Mouse (Mus musculus): ENCODE data around the gene Atl2. TPM values are rescaled to one million over a fixed set of nuclear protein-coding genes. Genes with fewer than 3 reads are reported as not detected.

The Atl2 gene
- polyA plus RNA-seq, 1 experiment = 6.4 TPM

GRCm38 (mm10) chr17:79898156-79898746 lies 2.3 kb upstream of the Atl2 start:
- no peak overlapping the region for H3K27ac ChIP-seq (ENCODE audit: insufficient read depth, low read length)
- TF ChIP-seq CTCF (IDR thresholded peaks at IDR 0.05; ENCODE audit: extremely low read depth, insufficient read depth, insufficient read length, insufficient replicate concordance) (no peak), POLR2A (IDR thresholded peaks at IDR 0.05; ENCODE audit: low read depth, low read length) (no peak)
- no peak overlapping the region for H3K4me3 ChIP-seq (ENCODE audit: extremely low read depth, insufficient read depth, insufficient read length)
- H3K4me1 ChIP-seq (ENCODE audit: control insufficient read depth, insufficient read depth, insufficient read length) = peaks cover 2% of the 10 kb centered on the region; the same call in 1 of the 2 replicates
- H3K36me3 ChIP-seq (ENCODE audit: control insufficient read depth, insufficient read depth, low read length) = no peaks in the 10 kb centered on the region
- H3K27me3 ChIP-seq (ENCODE audit: control insufficient read depth, insufficient read depth, low read length) = no peaks in the 10 kb centered on the region
- DNase-seq (ENCODE audit: low read depth in 1 of 2, low spot score in 2 of 2) = no peak
- WGBS = 86% methylated on average over 6 of the region's 6 CpGs

GRCm38 (mm10) chr17:79897666-79898065 lies 1.7 kb upstream of the Atl2 start:
- Histone ChIP-seq H3K4me3 (ENCODE audit: extremely low read depth, insufficient read depth, insufficient read length) (no peak overlapping the region), H3K27ac (ENCODE audit: insufficient read depth, low read length) (no peak overlapping the region), H3K27me3 (ENCODE audit: control insufficient read depth, insufficient read depth, low read length) (no peaks in the 10 kb centered on the region), H3K4me1 (ENCODE audit: control insufficient read depth, insufficient read depth, insufficient read length) (peaks cover 2% of the 10 kb centered on the region; the same call in 1 of the 2 replicates), H3K36me3 (ENCODE audit: control insufficient read depth, insufficient read depth, low read length) (no peaks in the 10 kb centered on the region)
- DNase-seq (ENCODE audit: low read depth in 1 of 2, low spot score in 2 of 2) = no peak
- 87% methylated on average over 3 of the region's 3 CpGs for WGBS
- TF ChIP-seq CTCF (IDR thresholded peaks at IDR 0.05; ENCODE audit: extremely low read depth, insufficient read depth, insufficient read length, insufficient replicate concordance) = no peak
- TF ChIP-seq POLR2A (IDR thresholded peaks at IDR 0.05; ENCODE audit: low read depth, low read length) = no peak

GRCm38 (mm10) chr17:79894971-79895882 lies 696 bp downstream of the Atl2 start:
- H3K27me3 ChIP-seq (ENCODE audit: control insufficient read depth, insufficient read depth, low read length) = no peaks in the 10 kb centered on the region
- DNase-seq (ENCODE audit: low read depth in 1 of 2, low spot score in 2 of 2) = peak; percentile 28 to 33
- no peaks in the 10 kb centered on the region for H3K36me3 ChIP-seq (ENCODE audit: control insufficient read depth, insufficient read depth, low read length)
- H3K27ac ChIP-seq (ENCODE audit: insufficient read depth, low read length) = peak overlapping the region; percentile 92
- peaks cover 2% of the 10 kb centered on the region; the same call in 1 of the 2 replicates for H3K4me1 ChIP-seq (ENCODE audit: control insufficient read depth, insufficient read depth, insufficient read length)
- under 1% methylated on average over 60 of the region's 100 CpGs for WGBS
- TF ChIP-seq CTCF (IDR thresholded peaks at IDR 0.05; ENCODE audit: extremely low read depth, insufficient read depth, insufficient read length, insufficient replicate concordance) = no peak
- no peak for TF ChIP-seq POLR2A (IDR thresholded peaks at IDR 0.05; ENCODE audit: low read depth, low read length)
- H3K4me3 ChIP-seq (ENCODE audit: extremely low read depth, insufficient read depth, insufficient read length) = peak overlapping the region; percentile 97

GRCm38 (mm10) chr17:79894054-79894453 lies 1.9 kb downstream of the Atl2 start:
- TF ChIP-seq CTCF (IDR thresholded peaks at IDR 0.05; ENCODE audit: extremely low read depth, insufficient read depth, insufficient read length, insufficient replicate concordance) (no peak), POLR2A (IDR thresholded peaks at IDR 0.05; ENCODE audit: low read depth, low read length) (no peak)
- no peak overlapping the region for H3K4me3 ChIP-seq (ENCODE audit: extremely low read depth, insufficient read depth, insufficient read length)
- 53% methylated on average over 4 of the region's 4 CpGs for WGBS
- no peaks in the 10 kb centered on the region for H3K36me3 ChIP-seq (ENCODE audit: control insufficient read depth, insufficient read depth, low read length)
- no peak overlapping the region for H3K27ac ChIP-seq (ENCODE audit: insufficient read depth, low read length)
- peaks cover 2% of the 10 kb centered on the region; the same call in 1 of the 2 replicates for H3K4me1 ChIP-seq (ENCODE audit: control insufficient read depth, insufficient read depth, insufficient read length)
- no peaks in the 10 kb centered on the region for H3K27me3 ChIP-seq (ENCODE audit: control insufficient read depth, insufficient read depth, low read length)
- DNase-seq (ENCODE audit: low read depth in 1 of 2, low spot score in 2 of 2) = no peak

GRCm38 (mm10) chr17:79891944-79892343 lies 4.0 kb downstream of the Atl2 start:
- no peaks in the 10 kb centered on the region for H3K36me3 ChIP-seq (ENCODE audit: control insufficient read depth, insufficient read depth, low read length)
- DNase-seq (ENCODE audit: low read depth in 1 of 2, low spot score in 2 of 2) = no peak
- TF ChIP-seq POLR2A (IDR thresholded peaks at IDR 0.05; ENCODE audit: low read depth, low read length) (no peak), CTCF (IDR thresholded peaks at IDR 0.05; ENCODE audit: extremely low read depth, insufficient read depth, insufficient read length, insufficient replicate concordance) (no peak)
- H3K27me3 ChIP-seq (ENCODE audit: control insufficient read depth, insufficient read depth, low read length) = no peaks in the 10 kb centered on the region
- 80% methylated on average over 7 of the region's 7 CpGs for WGBS
- H3K4me1 ChIP-seq (ENCODE audit: control insufficient read depth, insufficient read depth, insufficient read length) = peaks cover 2% of the 10 kb centered on the region; the same call in 1 of the 2 replicates
- no peak overlapping the region for H3K4me3 ChIP-seq (ENCODE audit: extremely low read depth, insufficient read depth, insufficient read length)
- H3K27ac ChIP-seq (ENCODE audit: insufficient read depth, low read length) = no peak overlapping the region

GRCm38 (mm10) chr17:79887926-79888325 lies 8.0 kb downstream of the Atl2 start:
- Histone ChIP-seq H3K27me3 (ENCODE audit: control insufficient read depth, insufficient read depth, low read length) (no peaks in the 10 kb centered on the region), H3K27ac (ENCODE audit: insufficient read depth, low read length) (no peak overlapping the region), H3K4me3 (ENCODE audit: extremely low read depth, insufficient read depth, insufficient read length) (no peak overlapping the region), H3K36me3 (ENCODE audit: control insufficient read depth, insufficient read depth, low read length) (no peaks in the 10 kb centered on the region), H3K4me1 (ENCODE audit: control insufficient read depth, insufficient read depth, insufficient read length) (peaks cover 4% of the 10 kb centered on the region; the same call in 1 of the 2 replicates)
- no peak for DNase-seq (ENCODE audit: low read depth in 1 of 2, low spot score in 2 of 2)
- TF ChIP-seq POLR2A (IDR thresholded peaks at IDR 0.05; ENCODE audit: low read depth, low read length) (no peak), CTCF (IDR thresholded peaks at IDR 0.05; ENCODE audit: extremely low read depth, insufficient read depth, insufficient read length, insufficient replicate concordance) (no peak)
- WGBS = 92% methylated on average over 1 of the region's 1 CpGs
